Mouse (Mus musculus) lung, adult 2 months (tissue): ENCODE data around the gene Slc35d2.

Experiments used
- CTCF ChIP-seq: fragments of 200-500 bp; IDR thresholded peaks from 2 replicates; pipeline ENCODE4 v1.5.1; 2011; ENCODE audit warnings: mild to moderate bottlenecking, low read length, control low read depth; ENCODE audit not compliant: insufficient read depth
- POLR2A ChIP-seq: fragments of 200-500 bp; IDR thresholded peaks from 2 replicates; pipeline ENCODE4 v1.6.1; 2011; ENCODE audit warnings: low read depth, mild to moderate bottlenecking, control low read depth, low read length, borderline replicate concordance; ENCODE audit errors: extremely low read depth

GRCm38 (mm10) chr13:64129616-64130375 is 628 bp upstream of the Slc35d2 start:
- TF ChIP-seq CTCF (peak; percentile 35), POLR2A (no peak)
